Mouse (Mus musculus): ENCODE measurements at regions not wholly inside any gene's neighbourhood (a gene's known extent, or its start where the extent isn't known, plus 50 kb on each side); places are given as distances from the start of the nearest gene placed in this dataset.

DNA sequence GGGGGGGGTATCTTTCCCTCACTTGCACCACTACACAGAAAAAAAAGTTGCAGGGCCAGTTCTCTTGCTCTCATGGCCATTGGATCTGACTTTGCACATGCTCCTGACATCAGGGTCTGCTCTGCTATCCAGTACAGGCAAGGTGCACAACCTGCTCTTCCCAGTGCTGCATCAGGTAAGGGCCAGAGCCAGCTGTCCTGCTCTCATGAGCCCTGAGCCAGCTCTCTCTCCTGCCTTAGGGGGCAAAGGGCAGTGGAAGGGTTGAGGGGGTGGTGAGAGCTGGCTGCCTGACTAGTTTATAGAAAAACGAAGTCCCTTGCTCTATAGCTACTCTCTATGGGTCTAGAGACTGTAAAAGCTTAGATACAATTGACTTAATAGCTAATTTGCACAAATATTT, 927.6 kb downstream of the Rab28 start:
- DNase-seq (ENCODE audit: low read depth, low spot score) = no peak

DNA sequence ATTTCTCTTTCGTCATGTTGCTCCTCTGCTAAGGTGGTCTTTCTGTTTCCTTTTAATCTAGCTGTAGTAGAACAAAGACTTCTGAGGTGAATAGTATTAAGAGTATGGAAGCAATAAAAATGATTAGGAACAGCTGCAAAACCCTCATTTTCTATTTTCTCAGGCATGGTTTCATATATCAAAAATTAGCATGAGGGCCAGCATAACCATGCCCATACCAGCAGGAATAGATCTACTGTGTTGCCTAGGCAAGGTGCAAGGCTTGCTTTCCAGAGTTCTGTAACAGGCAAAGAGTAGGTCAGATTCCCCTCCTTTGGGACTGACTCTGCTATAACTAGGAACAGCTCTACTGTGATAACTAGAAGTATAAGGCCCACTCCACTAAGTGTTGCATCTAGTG, 928.1 kb downstream of the Rab28 start:
- no peak for DNase-seq (ENCODE audit: low read depth, low spot score)

DNA sequence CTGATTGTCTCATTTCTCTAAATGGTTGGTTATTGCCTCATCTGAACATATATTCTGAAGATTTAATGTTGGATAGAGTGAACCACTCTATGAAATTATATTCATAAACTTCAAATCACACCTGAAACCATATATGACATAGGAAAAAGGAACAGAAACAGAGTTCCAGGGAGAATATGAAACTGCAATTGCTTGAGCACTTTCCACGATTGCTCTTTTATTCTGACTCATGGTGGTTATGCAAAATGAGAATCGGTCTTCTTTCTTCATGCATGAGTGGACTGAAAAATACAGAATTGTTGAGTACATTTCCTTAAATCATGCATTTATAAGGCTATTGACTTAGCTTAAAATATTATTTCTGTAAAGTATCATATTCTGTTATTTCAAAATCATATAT, 932.1 kb downstream of the Rab28 start:
- no peak for DNase-seq (ENCODE audit: low read depth, low spot score)

DNA sequence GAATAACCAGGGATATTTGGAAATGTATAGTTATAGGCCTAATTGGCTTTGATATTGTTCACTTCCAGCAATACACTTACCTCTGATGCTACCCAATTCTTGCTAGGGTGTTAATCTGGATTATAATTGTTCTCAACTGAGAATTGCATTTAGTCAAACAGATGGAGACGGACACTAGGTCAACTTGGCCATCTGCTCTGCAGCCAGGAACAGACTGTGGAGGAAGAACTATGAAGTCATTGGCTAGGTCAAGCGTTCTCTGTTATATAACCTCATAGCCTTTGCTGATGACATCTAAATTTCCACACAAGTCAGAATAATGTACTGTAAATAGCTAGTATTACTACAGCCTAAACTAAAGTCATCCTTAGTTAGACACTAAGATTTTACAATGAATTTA, 947.7 kb downstream of the Rab28 start:
- no peak for DNase-seq (ENCODE audit: low read depth, low spot score)

DNA sequence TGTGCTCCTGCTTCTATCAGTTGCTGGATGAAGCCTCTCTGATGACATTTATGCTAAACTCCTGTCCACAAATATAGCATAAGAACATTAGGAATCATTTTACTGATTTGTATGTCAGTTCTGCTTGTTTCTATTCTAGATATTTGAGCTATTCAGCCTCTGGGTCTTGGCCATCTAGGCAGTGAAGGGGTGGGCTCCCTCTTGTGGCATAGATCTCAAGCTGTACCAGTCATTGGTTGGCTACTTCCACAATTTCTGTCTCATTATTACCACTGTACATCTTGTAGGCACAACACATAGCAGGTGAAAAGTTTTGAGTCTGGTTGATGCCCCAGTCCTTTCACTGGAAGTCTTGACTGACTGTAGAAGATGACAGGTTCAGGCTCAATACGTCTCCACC, 957.9 kb downstream of the Rab28 start:
- DNase-seq (ENCODE audit: low read depth, low spot score) = peak; percentile 11

DNA sequence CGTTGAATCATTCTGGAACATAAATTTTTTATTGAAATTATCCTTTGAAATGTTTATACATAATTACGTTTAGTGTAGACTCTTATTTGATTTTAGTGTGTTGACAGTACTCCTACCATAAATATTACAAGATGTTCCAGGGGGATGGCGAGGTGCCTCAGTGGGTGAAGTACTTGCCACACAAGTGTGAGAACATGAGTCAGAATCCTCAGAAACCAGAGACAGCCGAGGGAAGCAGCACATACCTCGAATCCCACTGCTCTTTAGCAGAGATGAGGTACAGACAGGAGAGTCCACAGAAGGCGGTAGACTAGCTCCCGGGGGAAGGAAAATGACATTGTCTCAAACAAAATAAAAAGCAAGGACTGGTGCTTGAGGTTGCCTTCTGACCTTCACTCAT, 972.3 kb downstream of the Rab28 start:
- no peak for DNase-seq (ENCODE audit: low read depth, low spot score)

DNA sequence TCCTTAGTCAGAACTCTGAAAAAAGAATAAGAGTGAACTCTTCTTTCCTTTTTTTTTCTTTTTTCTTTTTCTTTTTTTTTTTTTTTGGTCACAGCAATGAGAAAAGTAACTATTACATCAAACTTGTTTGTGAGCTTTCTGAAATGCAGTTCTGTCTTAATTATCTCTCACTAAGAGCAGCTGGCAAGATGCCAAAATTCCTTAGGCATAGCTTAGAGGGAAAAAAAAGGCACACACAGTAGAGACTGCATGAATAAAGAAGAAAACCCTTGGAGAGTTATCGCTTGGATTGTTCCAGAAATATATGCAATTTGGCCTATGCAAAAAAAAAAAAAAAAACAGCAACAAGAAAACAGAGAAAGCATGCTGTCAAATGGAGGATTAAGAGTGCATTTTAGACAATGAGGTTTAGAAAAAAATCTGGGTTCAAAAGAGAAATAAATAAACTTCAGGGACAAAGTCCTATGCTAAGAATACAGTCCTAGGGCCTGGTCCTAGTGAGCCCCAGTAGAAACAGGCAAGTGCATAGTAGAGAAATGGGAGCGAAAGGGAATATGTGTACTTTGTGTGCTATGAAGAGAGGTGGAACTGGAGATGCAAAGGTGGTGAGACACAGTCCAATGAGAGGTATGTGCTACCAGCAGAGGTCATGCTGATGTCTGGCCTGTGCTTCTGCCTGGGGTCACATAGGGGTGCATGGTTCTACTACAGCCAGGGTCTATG, 974.0 kb downstream of the Rab28 start:
- DNase-seq (ENCODE audit: low read depth, low spot score) = no peak

DNA sequence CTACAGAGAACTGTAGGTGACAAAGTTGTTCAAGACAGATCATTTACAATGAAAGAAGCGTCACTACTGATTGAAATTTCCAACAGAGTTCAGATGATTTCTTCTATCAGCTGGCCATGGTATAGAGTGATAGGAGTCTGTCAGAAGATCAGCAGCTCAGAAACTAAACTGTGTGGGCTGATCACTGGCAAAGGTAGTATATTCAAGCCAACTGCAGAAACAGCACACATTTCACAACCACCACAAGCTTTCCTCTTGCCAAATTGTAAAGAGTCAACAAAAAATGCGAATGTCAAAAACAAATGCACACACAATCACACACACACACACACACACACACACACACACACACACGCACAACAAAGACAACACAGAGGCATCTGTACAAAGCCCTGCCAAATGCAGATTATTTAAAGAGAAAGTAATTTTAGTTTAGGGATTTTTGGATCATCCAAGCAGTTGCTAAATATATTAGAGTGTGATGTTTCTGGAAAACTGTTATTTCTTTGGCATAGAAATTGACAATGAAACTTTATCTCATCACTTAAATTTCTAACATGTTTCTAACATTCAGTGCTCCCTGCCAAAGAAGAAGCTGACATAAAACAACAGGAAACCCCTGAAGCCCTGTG, 959.3 kb upstream of the Hs3st1 start:
- DNase-seq (ENCODE audit: low read depth, low spot score) = no peak

DNA sequence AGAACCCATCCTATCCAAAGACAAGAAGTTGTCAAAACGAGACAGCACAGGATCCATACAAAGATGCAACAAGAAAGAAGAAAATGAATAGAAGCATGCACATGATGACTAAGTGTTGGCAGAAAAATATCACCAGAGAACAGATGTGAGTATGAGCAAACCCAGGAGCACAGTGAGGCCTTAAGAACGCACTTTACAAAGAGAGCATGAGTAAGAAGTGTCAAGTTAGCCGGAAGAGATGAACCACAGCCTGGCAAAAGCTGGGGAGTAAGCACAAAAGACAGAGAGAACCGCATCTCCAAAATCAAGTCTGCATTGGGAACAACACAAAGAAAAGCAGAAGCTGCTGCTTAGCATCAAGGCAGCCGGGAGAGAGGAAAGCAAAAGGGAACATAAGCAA, 946.4 kb upstream of the Hs3st1 start:
- DNase-seq (ENCODE audit: low read depth, low spot score) = no peak

DNA sequence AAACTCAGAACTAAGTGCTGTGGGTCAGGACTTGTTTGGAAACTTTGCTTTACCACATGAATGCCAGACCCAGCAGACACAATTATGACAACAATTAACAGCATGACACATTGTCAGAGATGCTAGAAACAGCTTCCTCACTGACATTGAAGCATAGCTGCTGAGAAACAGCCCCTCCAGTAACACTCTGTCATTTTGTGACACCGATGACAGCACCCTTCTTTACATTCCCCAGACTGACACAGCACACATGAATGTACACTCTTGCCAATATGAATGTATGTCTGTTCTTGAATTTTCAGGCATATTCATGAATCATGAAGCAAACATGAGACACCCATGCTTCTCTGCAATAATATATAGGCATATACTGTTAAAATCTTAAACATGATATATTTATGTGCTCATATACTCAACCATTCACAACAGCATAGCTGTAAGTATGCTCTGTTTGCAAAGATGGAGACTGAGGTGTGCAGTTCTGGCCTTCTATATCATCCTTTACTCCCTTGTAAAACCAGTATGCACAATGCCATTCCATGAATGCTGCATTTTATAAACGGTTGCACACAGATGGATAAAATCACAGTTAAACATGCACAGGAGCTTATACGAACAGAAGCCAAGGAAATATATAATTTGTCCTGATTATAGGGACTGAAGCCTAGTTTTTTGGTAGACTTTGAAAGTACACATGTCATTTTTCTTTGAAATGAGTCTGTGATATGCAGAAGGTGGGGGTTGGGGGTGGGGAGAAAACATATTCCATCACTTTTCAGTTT, 942.4 kb upstream of the Hs3st1 start:
- no peak for DNase-seq (ENCODE audit: low read depth, low spot score)
